Mouse (Mus musculus) Muller cell, postnatal 12 days (primary cell): ENCODE results near the gene Gpr173.
A peak's percentile ranks its signal among the peaks of the same experiment; 100 is the strongest.
"Not testable (repeated sequence)": the region's sequence is repeated elsewhere in the genome, so short reads cannot be mapped to it uniquely, and the experiment has no call there.

ENCODE experiments used
- DNase-seq: peaks from one replicate; pipeline ENCODE4 v3.0.0-alpha.2; 2015; ENCODE audit errors: inconsistent ontology term

Gene Gpr173

GRCm38 (mm10) chrX:152368397-152369273 lies at the start of gene Gpr173:
TSS of gene Gpr173 (minus strand) at chrX:152368704.
- DNase-seq, result peak; percentile 90

DNA sequence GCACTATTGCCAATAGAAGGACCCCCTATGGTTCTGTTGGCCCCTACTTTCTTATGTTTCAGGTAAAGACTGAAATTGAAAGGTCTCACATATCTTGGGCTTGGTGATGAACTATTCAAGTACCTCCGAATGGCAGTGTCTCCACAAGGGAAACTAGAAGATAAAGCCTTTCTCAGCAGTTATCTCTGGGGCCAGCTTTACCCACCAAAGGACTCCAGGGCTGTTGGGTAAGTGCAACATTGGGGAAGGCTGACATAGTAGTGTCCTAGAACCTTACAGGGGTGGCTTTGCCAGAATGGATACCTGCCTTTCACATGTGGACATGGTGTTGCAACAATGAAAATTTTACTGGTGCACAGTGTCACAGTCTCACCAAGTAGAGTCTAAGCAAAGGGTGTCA lies 34.7 kb upstream of the Gpr173 start:
- DNase-seq, result no peak

- no peak for DNase-seq
These were observed 31.6 kb upstream of the Gpr173 start for GRCm38 (mm10) chrX:152400096-152400495.

DNA sequence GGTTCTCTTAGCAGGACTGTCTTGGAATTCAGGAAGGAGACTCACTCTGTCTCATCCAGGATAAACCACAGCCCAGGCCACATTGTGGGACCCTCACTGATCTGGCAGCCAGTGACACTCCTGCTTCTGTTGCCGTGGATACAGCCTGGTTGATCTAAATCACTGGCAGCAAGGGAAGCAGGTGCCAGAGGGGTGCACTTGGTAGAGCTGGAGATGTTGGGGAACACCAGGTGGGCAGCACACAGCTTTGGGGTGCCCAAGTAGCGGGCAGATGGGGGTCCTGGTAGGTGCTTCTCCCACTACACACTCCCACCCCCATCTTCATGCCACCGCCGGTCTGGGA lies 479 bp downstream of the Gpr173 start:
- peak; percentile 1 for DNase-seq

DNA sequence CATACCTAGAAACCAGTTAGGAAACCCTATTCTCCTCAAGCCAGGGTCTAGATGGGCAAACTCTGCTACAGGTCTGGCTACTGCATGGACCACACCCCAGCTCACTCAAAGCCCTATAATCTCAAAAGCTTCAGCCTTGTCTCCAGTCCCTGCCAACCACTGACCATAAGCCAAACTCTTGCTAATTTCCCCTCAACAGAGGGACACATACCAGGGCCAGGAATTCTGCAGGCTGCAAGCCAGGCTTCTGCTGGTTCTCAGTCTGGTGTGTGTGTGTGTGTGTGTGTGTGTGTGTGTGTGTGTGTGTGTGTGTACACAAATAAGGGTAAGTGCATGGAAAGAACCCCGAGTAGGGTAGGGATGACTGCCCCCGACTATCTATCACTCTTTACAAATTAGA lies 2.1 kb downstream of the Gpr173 start:
- peak; percentile 64 for DNase-seq

GRCm38 (mm10) chrX:152352553-152353153 lies 15.9 kb downstream of the Gpr173 start:
- DNase-seq, result peak; percentile 42

DNA sequence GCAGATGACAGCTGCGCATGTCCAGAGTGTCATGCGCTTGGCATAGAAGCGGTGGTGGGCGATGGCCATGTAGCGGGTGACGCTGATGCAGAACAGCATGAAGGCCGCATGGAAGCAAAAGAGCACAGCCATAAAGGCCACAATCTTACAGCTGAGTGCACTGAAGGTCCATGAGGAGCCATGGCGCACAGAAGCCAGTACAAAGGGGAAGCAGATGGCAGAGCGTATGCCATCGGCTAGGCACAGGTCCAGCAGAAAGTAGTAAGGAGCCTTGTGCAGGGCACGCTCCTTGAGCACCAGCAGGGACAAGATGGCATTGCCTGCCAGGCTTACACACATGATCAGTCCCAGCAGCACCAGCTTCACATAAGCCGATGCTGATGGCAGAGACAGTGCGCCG lies 21.5 kb downstream of the Gpr173 start:
- no peak for DNase-seq

GRCm38 (mm10) chrX:152346587-152346986 lies 21.9 kb downstream of the Gpr173 start:
- DNase-seq, result no peak

- DNase-seq, result no peak
These were observed 25.6 kb downstream of the Gpr173 start for GRCm38 (mm10) chrX:152342903-152343302.

GRCm38 (mm10) chrX:152342358-152342901 lies 26.1 kb downstream of the Gpr173 start, which contains the start of gene Tspyl2:
TSS of gene Tspyl2 (minus strand) at chrX:152342425.
- DNase-seq, result peak; percentile 97

GRCm38 (mm10) chrX:152341496-152341895 lies 27.0 kb downstream of the Gpr173 start:
- DNase-seq, result peak; percentile 0

GRCm38 (mm10) chrX:152336546-152337332 lies 31.8 kb downstream of the Gpr173 start:
- DNase-seq, result peak; percentile 97

GRCm38 (mm10) chrX:152336123-152336522 lies 32.4 kb downstream of the Gpr173 start:
- not testable (repeated sequence) for DNase-seq

GRCm38 (mm10) chrX:152329400-152329799 lies 39.1 kb downstream of the Gpr173 start:
- not testable (repeated sequence) for DNase-seq

- no peak for DNase-seq
These were observed 40.8 kb downstream of the Gpr173 start for GRCm38 (mm10) chrX:152327689-152328052.

DNA sequence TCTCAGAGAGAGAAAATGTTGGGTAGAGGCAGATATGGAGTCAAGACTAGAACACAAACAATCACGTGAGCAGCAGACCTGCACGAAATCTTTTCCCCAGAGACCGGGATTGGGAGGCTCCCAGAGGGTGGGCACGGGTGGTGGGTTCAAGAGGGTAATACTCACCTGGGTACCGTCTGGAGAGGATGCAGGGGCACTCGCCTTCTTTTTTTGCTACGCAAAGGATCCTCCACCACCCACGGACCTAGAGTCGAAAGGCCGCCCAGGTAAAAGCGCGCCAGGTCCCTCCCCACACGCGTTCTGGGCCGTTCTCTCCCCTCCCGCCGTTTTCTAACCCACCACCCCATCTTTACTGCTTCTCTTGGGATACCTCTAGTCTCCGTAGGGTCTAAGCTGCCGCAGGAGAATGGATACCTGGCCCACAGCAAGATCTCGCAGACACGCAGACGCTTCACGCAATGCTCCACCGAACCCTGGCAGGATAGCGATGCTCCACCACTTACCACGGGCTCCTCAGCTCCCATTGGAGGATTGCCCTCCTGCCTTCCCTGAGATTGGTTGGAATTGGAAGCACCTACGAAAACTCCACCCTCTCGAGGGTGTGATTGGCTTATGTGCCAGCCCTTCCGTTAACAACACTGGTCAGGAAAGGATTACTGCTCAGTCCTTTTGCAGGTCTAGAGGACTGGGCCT lies 41.4 kb downstream of the Gpr173 start, which contains the start of gene Kantr:
Gene Kantr, minus strand, starts transcription at position 500 of the 693 bp plus-strand sequence.
- DNase-seq, result peak; percentile 81

DNA sequence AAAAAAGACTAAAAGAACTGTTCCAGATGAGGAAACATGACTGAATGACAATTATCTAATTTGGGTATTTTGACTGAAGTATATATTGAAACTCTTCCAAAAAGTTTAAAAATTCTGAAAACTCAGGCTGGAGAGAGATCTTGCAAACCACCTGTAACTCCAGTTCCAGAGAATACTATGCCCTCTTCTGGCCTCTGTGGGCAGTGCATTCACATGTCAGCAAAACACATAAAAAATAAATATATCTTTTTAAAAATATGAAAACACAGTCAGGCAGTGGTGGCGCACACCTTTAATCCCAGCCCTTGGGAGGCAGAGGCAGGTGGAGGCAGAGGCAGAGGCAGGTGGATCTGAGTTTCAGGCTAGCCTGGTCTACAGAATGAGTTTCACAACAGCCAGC lies 44.9 kb downstream of the Gpr173 start:
- DNase-seq, result no peak

DNA sequence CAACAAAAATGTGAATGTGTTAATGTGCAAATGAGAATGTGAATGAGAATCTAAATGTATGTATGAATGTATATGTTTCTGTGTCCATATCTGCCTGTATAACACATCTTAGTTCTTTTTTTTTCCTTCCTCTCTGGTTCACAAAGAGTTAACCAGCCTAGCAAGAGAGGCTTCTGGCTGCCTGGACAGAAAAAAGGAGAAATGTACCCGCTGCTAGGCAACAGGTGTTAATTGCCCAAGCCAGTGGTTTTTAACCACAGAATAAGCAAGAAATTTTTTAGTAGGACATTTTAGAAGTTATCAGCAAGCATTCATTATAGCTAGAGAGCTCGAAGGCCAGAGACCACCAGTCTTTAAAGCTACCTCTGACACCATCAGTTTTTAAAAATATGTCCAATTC lies 45.7 kb downstream of the Gpr173 start:
- DNase-seq, result peak; percentile 9

GRCm38 (mm10) chrX:152320535-152320934 lies 48.0 kb downstream of the Gpr173 start:
- no peak for DNase-seq

DNA sequence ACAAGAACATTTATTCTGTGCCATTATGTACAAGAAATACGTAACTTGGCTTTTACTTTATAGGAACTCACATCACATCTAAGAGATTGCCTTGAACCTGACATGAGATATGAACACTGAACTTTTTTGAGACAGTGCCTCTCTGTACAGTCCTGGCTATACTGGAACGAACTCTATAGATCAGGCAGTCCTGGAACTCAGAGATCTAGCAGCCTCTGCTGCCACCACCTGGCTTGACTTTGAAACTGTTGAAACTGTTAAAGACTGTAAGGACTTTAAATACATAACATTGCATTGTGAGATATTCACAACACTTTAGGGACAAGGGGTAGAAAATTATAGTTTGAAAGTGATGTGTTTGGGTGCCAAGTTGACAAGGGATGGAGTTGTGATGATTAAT lies 60.6 kb downstream of the Gpr173 start:
- DNase-seq, result no peak

GRCm38 (mm10) chrX:152307371-152307770 lies 61.1 kb downstream of the Gpr173 start:
- DNase-seq, result no peak
